Mouse (Mus musculus): ENCODE data around the gene Maml3.

GRCm38 (mm10) chr3:51923800-51924199, 181.1 kb downstream of the Maml3 start:
- TF ChIP-seq CTCF (IDR thresholded peaks at IDR 0.05; ENCODE audit: low read depth) (no peak), EP300 (IDR thresholded peaks at IDR 0.05; ENCODE audit: low read depth) (no peak)
